Mouse (Mus musculus) thymus, adult 2 months (tissue): ENCODE data around the gene Ube2cbp. TPM values are rescaled to one million over a fixed set of nuclear protein-coding genes. Genes with fewer than 3 reads are reported as not detected.

ENCODE experiments used
- DNase-seq: peaks from one replicate; pipeline ENCODE4 v3.0.0; 2021
- H3K27ac ChIP-seq: fragments of 200-500 bp; 2 replicates; pipeline ENCODE4 v1.5.1; 2012; ENCODE audit warnings: low read length, control low read depth; ENCODE audit not compliant: control insufficient read depth, insufficient read depth
- H3K27me3 ChIP-seq: fragments of 200-500 bp; 2 replicates; pipeline ENCODE4 v1.6.1; 2012; ENCODE audit warnings: mild to moderate bottlenecking, low read length, moderate library complexity, mixed read lengths; ENCODE audit not compliant: control insufficient read depth, insufficient read depth
- H3K36me3 ChIP-seq: fragments of 200-500 bp; 2 replicates; pipeline ENCODE4 v1.6.1; 2012; ENCODE audit warnings: mild to moderate bottlenecking, low read length, moderate library complexity; ENCODE audit not compliant: control insufficient read depth, insufficient read depth
- H3K4me1 ChIP-seq: fragments of 200-500 bp; replicated peaks from 2 replicates; pipeline ENCODE4 v1.6.1; 2012; ENCODE audit warnings: low read length; ENCODE audit not compliant: control insufficient read depth, insufficient read depth
- H3K4me3 ChIP-seq: fragments of 200-500 bp; 2 replicates; pipeline ENCODE4 v1.5.1; 2012; ENCODE audit warnings: mild to moderate bottlenecking, low read length, control low read depth, moderate library complexity; ENCODE audit not compliant: control insufficient read depth, insufficient read depth
- CTCF ChIP-seq: fragments of 200-500 bp; IDR thresholded peaks from 2 replicates; pipeline ENCODE4 v1.5.1; 2012; ENCODE audit warnings: mild to moderate bottlenecking, control low read depth, low read length, moderate library complexity, borderline replicate concordance; ENCODE audit not compliant: control insufficient read depth, poor library complexity, insufficient read depth; ENCODE audit errors: extremely low read depth
- POLR2A ChIP-seq: fragments of 200-500 bp; IDR thresholded peaks from 2 replicates; pipeline ENCODE4 v1.6.1; 2012; ENCODE audit warnings: mild to moderate bottlenecking, low read length, control low read depth, moderate library complexity; ENCODE audit not compliant: control insufficient read depth, poor library complexity, insufficient read depth; ENCODE audit errors: extremely low read depth
- WGBS: fragments of 180-500 bp; shearing (Covaris S2); methylation state at CpG from one replicate; pipeline ENCODE4 v1.1.7; 2018; 5-methylcytosine and 5-hydroxymethylcytosine counted together
- polyA plus RNA-seq: library from polyadenylated mRNA; depleted of rRNA; stranded (reverse); fragments of >200 nt; gene quantifications from 2 replicates; pipeline ENCODE4 v1.2.3, GENCODE M21; 2012; rRNA removed

Gene Ube2cbp
- polyA plus RNA-seq, 1 experiment: 2.2 TPM

GRCm38 (mm10) chr9:86286830-86287569, 177.8 kb downstream of the Ube2cbp start:
- H3K27ac ChIP-seq: no peak overlapping the region
- TF ChIP-seq CTCF (no peak), POLR2A (no peak)
- WGBS: 98% methylated on average over 2 of the region's 2 CpGs
- DNase-seq: no peak
- no peaks in the 10 kb centered on the region for H3K36me3 ChIP-seq
- no peaks in the 10 kb centered on the region for H3K27me3 ChIP-seq
- H3K4me3 ChIP-seq: no peak overlapping the region
- no peaks in the 10 kb centered on the region for H3K4me1 ChIP-seq

GRCm38 (mm10) chr9:86282555-86282954, 182.2 kb downstream of the Ube2cbp start:
- Histone ChIP-seq H3K4me1 (no peaks in the 10 kb centered on the region), H3K36me3 (no peaks in the 10 kb centered on the region), H3K4me3 (no peak overlapping the region), H3K27me3 (no peaks in the 10 kb centered on the region), H3K27ac (no peak overlapping the region)
- DNase-seq: no peak
- 66% methylated on average over 5 of the region's 5 CpGs for WGBS
- no peak for TF ChIP-seq CTCF
- TF ChIP-seq POLR2A: no peak

- H3K4me3 ChIP-seq: no peak overlapping the region
- TF ChIP-seq POLR2A (no peak), CTCF (no peak)
- no peak for DNase-seq
- WGBS: 92% methylated on average over 4 of the region's 4 CpGs
- no peaks in the 10 kb centered on the region for H3K36me3 ChIP-seq
- no peaks in the 10 kb centered on the region for H3K4me1 ChIP-seq
- H3K27ac ChIP-seq: no peak overlapping the region
- H3K27me3 ChIP-seq: no peaks in the 10 kb centered on the region
These were observed 183.6 kb downstream of the Ube2cbp start for GRCm38 (mm10) chr9:86281147-86281467.

GRCm38 (mm10) chr9:86280461-86281146, 184.1 kb downstream of the Ube2cbp start:
- no peak overlapping the region for H3K27ac ChIP-seq
- H3K27me3 ChIP-seq: no peaks in the 10 kb centered on the region
- TF ChIP-seq CTCF (no peak), POLR2A (no peak)
- WGBS: 90% methylated on average over 10 of the region's 10 CpGs
- H3K4me1 ChIP-seq: no peaks in the 10 kb centered on the region
- DNase-seq: no peak
- no peak overlapping the region for H3K4me3 ChIP-seq
- H3K36me3 ChIP-seq: no peaks in the 10 kb centered on the region

- no peaks in the 10 kb centered on the region for H3K27me3 ChIP-seq
- no peaks in the 10 kb centered on the region for H3K4me1 ChIP-seq
- H3K4me3 ChIP-seq: no peak overlapping the region
- no peak overlapping the region for H3K27ac ChIP-seq
- TF ChIP-seq POLR2A (no peak), CTCF (no peak)
- no peaks in the 10 kb centered on the region for H3K36me3 ChIP-seq
- 91% methylated on average over 5 of the region's 5 CpGs for WGBS
- DNase-seq: no peak
These were observed 195.2 kb downstream of the Ube2cbp start for GRCm38 (mm10) chr9:86269541-86269940.

- TF ChIP-seq POLR2A: no peak
- TF ChIP-seq CTCF: no peak
- H3K4me1 ChIP-seq: no peaks in the 10 kb centered on the region
- H3K36me3 ChIP-seq: no peaks in the 10 kb centered on the region
- no peak overlapping the region for H3K4me3 ChIP-seq
- no peak for DNase-seq
- 90% methylated on average over 2 of the region's 2 CpGs for WGBS
- no peak overlapping the region for H3K27ac ChIP-seq
- no peaks in the 10 kb centered on the region for H3K27me3 ChIP-seq
These were observed 198.1 kb downstream of the Ube2cbp start for GRCm38 (mm10) chr9:86266658-86267057.

Other genes with a start within 250 kb of the Ube2cbp start
- gene Dop1a, start 2.2 kb upstream of the Ube2cbp start, polyA plus RNA-seq: 17.3 and 19.7 TPM in 2 replicates
- 3.5 and 4.5 TPM in 2 replicates for gene Pgm3, start 106.9 kb upstream of the Ube2cbp start, polyA plus RNA-seq
- gene Rwdd2a, start 107.0 kb upstream of the Ube2cbp start, polyA plus RNA-seq: 1.8 and 2.0 TPM in 2 replicates
- gene Me1, start 231.0 kb upstream of the Ube2cbp start, polyA plus RNA-seq: 24.6 and 30.4 TPM in 2 replicates